Mouse (Mus musculus): ENCODE data around the gene Areg.

- no peak for TF ChIP-seq EP300 (optimal IDR thresholded peaks at IDR 0.05)
- TF ChIP-seq CTCF (IDR thresholded peaks at IDR 0.05; ENCODE audit: low read depth) = no peak
Observed at GRCm38 (mm10) chr5:91090301-91090700, 49.1 kb upstream of the Areg start.

All from stomach, postnatal 0 days (tissue).